Comparison of ENCODE assay signal across 15 mouse cellular contexts in the genomic region with DNA sequence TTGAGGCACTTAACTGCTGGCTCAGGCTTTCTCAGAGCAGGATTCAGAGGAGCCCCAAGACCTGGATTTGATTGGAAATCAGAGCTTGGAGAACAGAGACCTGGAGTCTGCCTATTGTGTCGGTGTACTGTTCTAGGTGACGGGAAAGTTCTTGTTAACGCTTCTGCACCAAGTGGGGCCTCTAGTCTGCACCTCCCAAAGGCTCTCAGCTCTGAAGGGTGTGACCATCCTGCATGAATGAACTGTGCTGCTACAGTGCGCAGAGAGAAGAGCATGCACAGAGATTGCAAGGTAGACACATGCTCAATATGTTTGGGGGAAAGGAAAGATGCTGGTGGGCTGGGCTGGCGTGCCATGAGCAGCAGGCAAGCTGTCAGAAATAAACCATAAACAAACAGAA.
DNase-seq lines count a peak whose midpoint lies in the region; ATAC-seq and TF ChIP-seq lines count a peak whose summit lies in the region.
"Had no signal": no experiment of that assay in that cellular context is flagged by ENCODE, and none has a peak within 500 bp of the region (broad histone marks: within the 10 kb centered on the region; RNA-seq: fewer than 3 reads in every experiment).

No protein-coding gene starts in this region.

- no peak overlapping the region for H3K9ac ChIP-seq in heart, postnatal 0 days (replicated peaks; ENCODE audit: low read depth, low read length)
- H3K9ac ChIP-seq in lung, embryonic 16.5 days (ENCODE audit: low read length): no peak overlapping the region
- H3K9ac ChIP-seq: embryonic facial prominence, embryonic 13.5 days; embryonic facial prominence, embryonic 15.5 days; forebrain, embryonic 12.5 days had no signal

- peaks cover 4% of the 10 kb centered on the region; the same call in 1 of the 2 replicates for H3K4me1 ChIP-seq in heart, postnatal 0 days (ENCODE audit: control insufficient read depth, insufficient read depth)
- H3K4me1 ChIP-seq in lung, embryonic 16.5 days (replicated peaks; ENCODE audit: control insufficient read depth, insufficient read depth, low read length): peaks cover 27% of the 10 kb centered on the region
- no peaks in the 10 kb centered on the region; the same call in none of the 2 replicates for H3K4me1 ChIP-seq in lung, adult 2 months (ENCODE audit: control insufficient read depth, insufficient read depth, low read length)

- TF ChIP-seq CTCF in heart, postnatal 0 days (IDR thresholded peaks at IDR 0.05; ENCODE audit: low read depth): no peak
- no peak for TF ChIP-seq CTCF in lung, adult 2 months (IDR thresholded peaks at IDR 0.05; ENCODE audit: insufficient read depth, low read length)

- no peak overlapping the region for H3K4me2 ChIP-seq in heart, postnatal 0 days (ENCODE audit: low read depth, low read length)
- no peak overlapping the region for H3K4me2 ChIP-seq in lung, embryonic 16.5 days (ENCODE audit: low read depth, low read length)
- H3K4me2 ChIP-seq: embryonic facial prominence, embryonic 13.5 days; embryonic facial prominence, embryonic 15.5 days; forebrain, embryonic 12.5 days had no signal

- no peaks in the 10 kb centered on the region for H3K36me3 ChIP-seq in heart, postnatal 0 days (replicated peaks; ENCODE audit: control insufficient read depth, insufficient read depth, low read length)
- H3K36me3 ChIP-seq in lung, embryonic 16.5 days (ENCODE audit: control insufficient read depth, insufficient read depth, low read length): no peaks in the 10 kb centered on the region
- H3K36me3 ChIP-seq: embryonic facial prominence, embryonic 13.5 days; embryonic facial prominence, embryonic 15.5 days; forebrain, embryonic 10.5 days; forebrain, embryonic 12.5 days had no signal

- DNase-seq in heart, postnatal 0 days (ENCODE audit: low spot score): no peak
- no peak for DNase-seq in heart, adult 9 months (ENCODE audit: low spot score in 2 of 2)
- DNase-seq in lung, adult 2 months: no peak
- DNase-seq: cerebellum, adult 11 months; cerebellum, adult 8-10 months; cerebellum, adult 9-11 months; cerebellum, postnatal 36 days; embryo, embryonic 11 days had no signal

- peak; percentile 18; the same call in 1 of the 2 replicates for ATAC-seq in heart, postnatal 0 days (ENCODE audit: insufficient read depth, low read depth)
- 0 out of 2 replicates have a peak, but pooled peaks have one; percentile 1 for ATAC-seq in lung, embryonic 16.5 days (ENCODE audit: low read depth)
- ATAC-seq: forebrain, embryonic 16.5 days had no signal

- TF ChIP-seq POLR2A in lung, adult 2 months (IDR thresholded peaks at IDR 0.05; ENCODE audit: borderline replicate concordance, extremely low read depth, low read depth, low read length): no peak

- no peak for TF ChIP-seq EP300 in heart, postnatal 0 days (IDR thresholded peaks at IDR 0.05; ENCODE audit: low read depth)

- H3K9me3 ChIP-seq in heart, postnatal 0 days (replicated peaks; ENCODE audit: control insufficient read depth, low read length): no peaks in the 10 kb centered on the region
- no peaks in the 10 kb centered on the region for H3K9me3 ChIP-seq in lung, embryonic 16.5 days (ENCODE audit: control insufficient read depth, low read length)
- H3K9me3 ChIP-seq: embryonic facial prominence, embryonic 13.5 days; embryonic facial prominence, embryonic 15.5 days; forebrain, embryonic 10.5 days; forebrain, embryonic 12.5 days had no signal

- H3K4me3 ChIP-seq in heart, postnatal 0 days (ENCODE audit: low read depth, low read length): no peak overlapping the region
- no peak overlapping the region for H3K4me3 ChIP-seq in lung, embryonic 16.5 days (ENCODE audit: low read length)
- no peak overlapping the region for H3K4me3 ChIP-seq in lung, adult 2 months (replicated peaks; ENCODE audit: extremely low read depth, low read depth, low read length)
- H3K4me3 ChIP-seq: embryonic facial prominence, embryonic 13.5 days; embryonic facial prominence, embryonic 15.5 days; erythroblast, embryonic 14.5 days; forebrain, embryonic 10.5 days; forebrain, embryonic 12.5 days had no signal

- peaks cover 26% of the 10 kb centered on the region for H3K27me3 ChIP-seq in heart, postnatal 0 days (ENCODE audit: control insufficient read depth, insufficient read depth, low read length)
- H3K27me3 ChIP-seq in lung, embryonic 16.5 days (ENCODE audit: control insufficient read depth, insufficient read depth, low read depth, low read length): no peaks in the 10 kb centered on the region
- H3K27me3 ChIP-seq: embryonic facial prominence, embryonic 13.5 days; embryonic facial prominence, embryonic 15.5 days; forebrain, embryonic 12.5 days had no signal

- 48% methylated on average over 5 of the region's 5 CpGs for WGBS in heart, postnatal 0 days
- 69% methylated on average over 5 of the region's 5 CpGs for WGBS in lung, embryonic 16.5 days
- 72% methylated on average over 5 of the region's 5 CpGs for WGBS in lung, adult 2 months

- H3K27ac ChIP-seq in heart, postnatal 0 days (ENCODE audit: low read depth): no peak overlapping the region
- no peak overlapping the region for H3K27ac ChIP-seq in lung, embryonic 16.5 days (ENCODE audit: low read length)
- H3K27ac ChIP-seq: embryonic facial prominence, embryonic 13.5 days; embryonic facial prominence, embryonic 15.5 days; forebrain, embryonic 10.5 days; forebrain, embryonic 12.5 days had no signal
